Mouse (Mus musculus) CH12F3 (cell line): ENCODE results near the gene Gcnt1.

Source experiments
- in situ Hi-C: fragments of 300-500 bp; cut with MboI; formaldehyde crosslinking; loops from 2 replicates; pipeline ENCODE4 v1.14.3; 2020; ENCODE audit warnings: low sequenced_read_pairs

The Gcnt1 gene

DNA sequence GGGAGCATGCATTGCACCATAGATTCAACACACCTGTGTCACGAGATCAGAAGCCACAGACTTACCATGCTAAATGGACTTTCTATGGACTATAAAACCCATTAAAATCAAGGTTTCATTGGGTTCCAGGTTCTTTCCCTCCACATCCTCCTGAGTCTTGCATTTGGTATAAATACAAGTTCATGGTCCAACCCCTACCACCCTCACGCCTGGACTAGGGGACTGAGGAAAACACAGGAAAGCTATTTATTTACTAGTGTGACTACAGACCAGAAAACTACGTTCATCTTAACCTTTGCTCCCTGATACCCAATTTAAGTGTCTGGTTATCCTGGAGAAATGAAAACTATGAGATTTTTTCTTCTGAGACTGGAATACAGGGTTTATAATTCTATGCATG is at the start of gene Gcnt1:
Gene Gcnt1 (minus strand): TSS at position 144 of the 400 bp plus-strand sequence.
- in situ Hi-C loops, result loop anchor here (25.0 kb wide), 1 partner anchor 235 kb away; no protein-coding TSS in a partner anchor

DNA sequence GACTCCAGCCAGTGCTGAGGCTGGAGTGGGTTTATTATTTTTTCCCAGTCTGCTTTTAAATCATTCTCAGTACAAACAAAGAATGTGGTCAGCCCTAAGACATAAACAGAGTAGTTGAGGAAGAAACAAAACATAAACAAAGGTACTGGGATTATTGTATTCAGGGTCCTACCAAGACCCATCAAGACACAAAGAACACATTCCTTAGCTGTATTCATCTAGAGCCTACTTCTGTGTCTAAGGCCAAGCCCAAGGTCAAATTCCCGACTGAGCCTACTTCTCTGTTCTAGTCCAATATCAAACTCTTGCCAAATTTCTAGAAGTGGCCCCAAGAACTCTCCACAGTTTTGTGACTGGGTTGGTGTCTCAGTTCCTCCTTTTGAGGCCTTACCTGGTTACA is 45.2 kb upstream of the Gcnt1 start:
- in situ Hi-C loops, result no loop called here

DNA sequence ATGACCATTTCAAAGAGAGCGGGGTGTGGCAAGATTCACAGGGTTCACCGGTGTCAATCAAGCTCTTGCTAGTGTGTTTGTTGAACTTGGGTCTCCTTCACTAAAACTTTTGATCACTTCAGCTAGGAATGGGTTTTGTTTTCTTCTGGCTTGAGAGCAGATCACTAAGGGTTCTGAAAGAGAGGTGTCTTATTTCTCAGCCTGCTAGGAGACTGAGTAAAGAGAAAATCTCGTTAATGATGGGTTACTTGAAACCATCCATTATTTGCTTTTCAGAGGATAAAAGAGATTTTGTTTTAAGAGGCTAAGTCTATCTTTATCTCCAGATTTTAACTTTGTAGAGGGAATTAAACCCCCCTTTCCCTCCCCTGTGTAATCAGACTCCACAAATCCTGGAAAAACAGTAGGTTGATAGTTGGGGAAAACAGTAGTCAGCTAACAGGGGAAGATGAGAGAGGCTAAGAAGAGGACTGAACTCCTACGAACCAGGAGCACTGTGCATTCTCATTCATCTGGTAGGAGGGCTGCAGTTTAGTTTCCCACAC is 40.3 kb upstream of the Gcnt1 start:
- in situ Hi-C loops, result no loop called here

DNA sequence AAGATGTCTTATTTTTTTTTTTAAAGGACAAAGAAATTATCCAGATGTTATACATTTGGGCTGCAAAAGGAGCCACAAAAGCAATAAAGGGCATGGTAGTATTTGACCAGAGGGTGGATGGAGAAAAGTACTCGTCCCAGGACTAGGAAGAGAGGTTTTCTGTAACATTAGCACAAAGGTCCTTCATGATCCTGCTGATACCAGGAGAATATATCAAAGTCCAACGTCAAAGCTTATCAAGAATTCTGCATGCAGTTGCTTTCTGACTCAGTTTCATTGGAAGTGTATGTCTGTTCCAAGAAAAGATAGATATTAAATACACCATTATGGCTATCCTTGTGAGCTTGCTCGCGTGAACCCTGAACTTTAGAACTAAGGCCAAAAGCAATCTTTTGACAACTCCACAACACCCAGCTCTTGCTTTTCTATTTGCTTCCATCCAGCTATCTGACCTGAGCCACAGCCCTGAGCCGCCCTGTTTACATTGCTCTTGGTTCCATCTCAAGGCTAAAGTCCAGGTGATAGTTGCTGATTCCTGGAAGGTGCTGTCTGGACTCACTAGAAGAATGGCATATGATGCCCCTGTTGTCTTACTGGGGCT is 37.9 kb upstream of the Gcnt1 start:
- in situ Hi-C loops, result no loop called here

DNA sequence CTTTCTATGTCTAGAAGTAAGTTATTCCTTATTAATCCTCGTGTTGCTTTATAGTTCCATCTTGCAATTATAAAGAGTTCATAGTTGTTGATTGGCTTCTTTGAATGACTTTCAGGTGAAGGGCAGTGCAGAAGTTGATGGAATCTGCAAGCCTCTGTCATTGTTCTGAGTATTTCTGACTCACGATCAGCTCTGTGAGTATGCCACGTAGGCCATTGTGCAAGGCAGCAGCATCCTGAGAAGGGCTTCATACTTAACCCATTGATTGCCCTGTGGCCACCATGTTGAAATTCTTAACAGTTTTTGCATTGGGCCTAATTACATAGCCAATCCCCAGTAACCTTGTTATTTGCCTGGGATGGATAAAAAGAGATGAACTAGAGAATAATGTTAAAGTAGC is 36.7 kb upstream of the Gcnt1 start:
- in situ Hi-C loops, result no loop called here

DNA sequence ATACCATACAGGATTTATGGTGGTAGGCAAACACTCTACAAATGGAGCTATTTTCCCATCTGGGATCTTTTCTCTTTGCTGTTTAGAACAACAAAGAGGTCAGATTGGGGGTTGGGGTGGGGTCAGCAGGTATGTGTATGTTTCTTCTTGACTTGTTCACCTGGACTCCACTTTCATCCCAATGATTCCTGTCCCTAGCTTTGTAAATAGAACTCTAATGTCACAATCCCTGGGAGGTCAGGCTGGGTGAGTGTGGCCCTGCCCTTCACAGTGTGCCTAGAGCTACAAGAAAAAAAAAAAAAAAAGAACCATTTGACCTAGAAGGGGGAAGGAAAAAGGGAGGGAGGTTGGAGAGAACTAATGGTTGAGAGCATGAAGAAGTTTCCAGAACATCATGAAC is 35.9 kb upstream of the Gcnt1 start:
- in situ Hi-C loops, result no loop called here

DNA sequence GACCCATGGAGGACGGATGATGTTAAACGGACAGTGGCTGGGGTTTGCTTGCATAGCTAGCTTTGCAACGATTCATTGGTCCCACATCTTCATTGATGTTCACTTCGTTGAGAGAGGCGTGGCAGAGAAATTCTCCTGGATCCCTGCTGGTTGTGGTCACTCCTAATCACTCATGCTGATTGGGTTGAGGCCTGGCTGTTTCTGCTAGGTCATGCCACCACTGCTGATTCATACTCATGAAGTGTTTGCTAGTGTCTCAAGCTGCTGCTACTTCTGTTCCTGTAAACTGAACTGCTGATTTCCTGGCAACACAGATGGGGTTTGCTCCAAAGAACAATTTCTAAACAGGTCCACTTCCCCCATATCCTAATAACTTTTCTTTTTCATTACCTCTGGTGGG is 34.2 kb upstream of the Gcnt1 start:
- in situ Hi-C loops, result no loop called here

DNA sequence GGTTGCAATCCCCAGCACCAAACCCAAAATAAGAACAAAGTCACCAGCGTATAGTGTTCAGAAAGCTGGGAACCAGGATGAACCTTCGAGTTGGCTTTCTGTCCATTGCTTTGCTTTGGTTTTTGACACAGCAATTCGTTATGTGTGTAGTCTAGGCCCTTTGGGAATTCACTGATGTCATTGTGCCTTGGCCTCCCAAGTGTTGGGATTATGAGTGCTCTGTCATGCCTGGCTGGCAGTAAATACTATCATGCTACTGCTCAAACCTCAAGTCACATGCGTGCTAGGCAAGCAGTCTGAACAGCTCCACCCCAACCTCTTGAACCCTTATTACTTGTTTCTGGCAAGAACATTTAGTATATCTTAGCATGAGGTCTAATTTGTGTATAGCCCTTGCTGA is 30.5 kb upstream of the Gcnt1 start:
- in situ Hi-C loops, result no loop called here

DNA sequence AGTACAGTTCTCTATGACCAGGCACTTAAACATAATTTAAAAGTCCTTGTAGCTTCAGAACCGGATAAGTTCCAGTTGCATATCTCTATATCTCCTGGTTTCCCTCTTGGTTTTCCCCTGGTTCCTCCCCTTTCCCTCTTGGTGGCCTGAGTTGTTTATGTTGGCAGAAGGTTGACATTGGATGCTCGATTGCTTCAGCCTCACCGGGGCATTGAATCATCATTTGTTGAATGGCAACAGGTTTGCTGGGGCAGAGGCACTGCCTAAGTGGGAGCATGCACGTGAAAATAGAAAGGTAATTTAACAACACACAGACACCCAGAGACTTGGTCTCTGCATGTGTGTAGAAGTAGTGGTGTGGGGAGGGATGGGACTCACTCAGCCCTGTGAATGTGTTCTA is 27.9 kb upstream of the Gcnt1 start:
- in situ Hi-C loops, result no loop called here

DNA sequence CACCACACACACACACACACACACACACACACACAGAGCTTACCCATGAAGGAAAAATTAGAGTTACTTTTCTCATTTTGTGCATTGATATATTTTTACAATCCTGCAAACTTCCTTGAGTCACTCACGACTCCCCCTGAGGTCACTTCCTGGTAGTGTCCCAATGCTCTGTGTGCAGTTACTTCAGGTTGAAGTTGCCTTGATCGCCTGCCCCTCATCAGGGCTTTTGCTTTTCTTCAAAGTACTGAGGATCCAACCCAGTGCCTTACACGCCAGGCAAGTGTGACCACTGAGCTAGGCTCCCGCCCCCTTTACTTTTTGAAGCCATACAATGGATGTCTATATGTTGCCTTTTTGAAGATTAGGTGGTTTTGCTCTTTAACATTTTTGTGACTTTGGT is 27.3 kb upstream of the Gcnt1 start:
- in situ Hi-C loops, result no loop called here

DNA sequence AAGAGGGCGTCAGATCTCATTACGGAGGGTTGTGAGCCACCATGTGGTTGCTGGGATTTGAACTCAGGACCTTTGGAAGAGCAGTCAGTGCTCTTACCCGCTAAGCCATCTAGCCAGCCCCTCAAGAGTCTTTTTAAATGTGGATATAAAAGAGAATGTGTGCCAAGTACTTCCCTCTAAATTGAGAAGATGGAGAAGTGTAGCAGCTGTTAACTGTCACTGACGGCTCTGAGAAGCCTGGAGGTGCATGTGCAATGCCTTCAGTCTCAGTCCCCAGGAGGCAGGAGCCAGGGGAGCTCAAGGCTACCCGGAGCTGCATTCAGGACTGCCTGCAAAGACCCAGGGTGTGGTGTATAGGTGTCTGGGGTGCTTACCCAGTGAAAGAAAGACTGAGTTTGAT is 25.3 kb upstream of the Gcnt1 start:
- in situ Hi-C loops, result no loop called here

DNA sequence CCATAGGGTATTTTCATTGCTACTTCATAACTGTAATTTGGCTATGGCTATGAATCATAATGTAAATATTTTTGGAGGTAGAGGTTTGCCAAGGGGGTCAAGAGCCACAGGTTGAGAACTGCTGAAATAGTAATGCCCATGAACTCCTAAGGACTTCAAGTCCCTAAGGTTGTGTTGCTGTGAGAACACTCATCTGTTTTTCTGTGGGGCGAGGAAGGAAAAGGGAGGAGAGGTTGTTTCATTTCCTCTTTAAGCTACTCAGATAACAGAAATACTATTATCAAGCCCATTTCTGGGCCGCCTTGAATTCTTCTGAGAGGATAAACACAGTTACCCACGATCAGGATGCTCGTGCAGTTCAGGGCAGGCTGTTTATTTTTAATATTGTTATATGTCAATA is 24.2 kb upstream of the Gcnt1 start:
- in situ Hi-C loops, result no loop called here

DNA sequence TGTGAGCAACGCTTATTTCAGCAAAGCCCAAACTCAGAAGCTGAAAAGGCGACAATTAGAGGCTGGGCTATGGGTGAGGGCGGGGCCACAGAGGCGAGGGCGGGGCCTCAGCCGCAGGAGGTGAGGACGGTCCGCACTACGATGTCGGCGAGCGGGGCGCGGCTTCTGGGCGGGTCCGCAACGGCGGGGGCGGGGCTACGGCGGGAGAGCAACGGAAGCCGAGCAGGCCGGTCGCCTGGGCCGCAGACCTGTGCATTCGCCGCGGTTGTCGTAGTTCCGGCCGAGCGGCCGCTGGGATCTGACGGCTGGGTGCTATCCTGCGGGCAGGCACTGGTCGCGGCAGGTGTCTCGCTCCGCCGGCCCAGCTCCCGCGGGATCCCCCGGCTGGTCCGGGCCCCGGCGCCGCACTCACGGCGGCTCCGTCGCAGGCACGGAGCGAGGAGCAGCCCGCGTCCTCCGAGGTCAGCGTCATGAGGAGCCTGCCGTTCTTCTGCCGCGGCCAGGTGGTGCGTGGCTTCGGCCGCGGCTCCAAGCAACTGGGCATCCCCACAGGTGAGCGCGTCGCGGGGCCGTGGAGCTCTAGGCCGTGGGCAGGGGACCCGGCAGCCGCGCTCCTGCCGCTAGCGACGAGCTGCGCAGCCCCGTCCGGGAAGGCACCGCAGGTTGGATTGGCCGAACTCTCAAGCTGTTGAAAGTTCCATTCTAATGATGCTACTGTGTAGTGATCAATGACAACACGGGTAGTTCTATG is 21.4 kb upstream of the Gcnt1 start, which contains the start of gene Rfk:
Gene Rfk (plus strand): TSS at position 203 of the 751 bp plus-strand sequence.
- in situ Hi-C loops, result no loop called here

DNA sequence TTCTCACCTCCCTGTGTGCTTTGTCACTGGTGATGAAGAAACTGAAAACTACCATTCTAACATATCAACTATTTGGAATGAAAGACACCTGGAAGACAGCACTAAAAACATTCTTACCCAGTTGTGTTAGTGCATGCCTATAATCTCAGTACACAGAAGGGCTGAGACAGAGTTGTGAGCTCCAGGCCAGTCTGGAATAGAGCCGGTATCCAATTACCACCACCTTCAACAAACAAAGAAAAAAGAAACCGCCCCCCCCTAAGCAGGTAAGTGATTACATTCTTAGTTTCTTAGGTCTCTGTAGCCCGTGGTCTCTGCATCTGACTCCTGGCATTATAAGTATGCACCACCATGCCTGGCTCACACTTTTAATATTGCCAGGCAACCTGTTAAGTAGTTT is 20.2 kb upstream of the Gcnt1 start:
- in situ Hi-C loops, result no loop called here

DNA sequence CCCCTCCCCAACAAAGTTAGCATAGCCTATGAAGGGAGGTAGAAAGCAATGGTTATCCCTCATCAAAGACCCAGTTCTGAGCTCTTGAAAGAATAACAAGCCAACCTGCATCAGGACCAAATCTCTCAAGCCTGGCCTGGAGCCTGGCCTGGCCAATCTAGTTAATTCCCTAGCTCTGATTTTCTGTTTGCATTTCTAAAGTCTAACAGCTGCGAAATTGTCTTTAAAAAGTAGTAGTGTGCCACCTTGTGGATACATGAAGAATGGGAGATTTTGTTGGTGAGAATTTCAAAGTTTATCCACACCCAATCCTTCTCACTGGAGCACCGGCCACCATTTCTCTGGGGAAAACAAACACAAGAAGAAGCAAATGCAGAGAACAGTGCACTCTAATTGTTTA is 15.8 kb upstream of the Gcnt1 start:
- in situ Hi-C loops, result no loop called here

DNA sequence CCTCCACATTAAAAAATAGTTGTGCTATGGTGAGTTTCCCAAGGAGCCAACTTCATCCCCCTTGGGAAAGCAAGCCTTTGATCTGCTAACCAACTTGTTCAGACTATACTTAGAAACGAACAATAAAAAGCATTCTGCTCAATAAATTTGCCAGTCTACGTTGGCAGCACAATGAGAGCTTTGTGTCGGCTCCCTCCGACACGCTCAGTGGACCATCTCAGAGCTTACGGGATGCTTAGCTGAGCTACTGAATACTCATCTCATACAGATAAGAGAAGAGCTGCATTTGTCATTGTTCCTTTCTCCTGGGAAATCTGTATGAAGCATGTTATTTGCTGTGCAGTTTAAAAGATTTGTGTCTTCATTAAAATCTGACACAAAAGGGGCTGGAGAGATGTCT is 13.8 kb upstream of the Gcnt1 start:
- in situ Hi-C loops, result no loop called here

DNA sequence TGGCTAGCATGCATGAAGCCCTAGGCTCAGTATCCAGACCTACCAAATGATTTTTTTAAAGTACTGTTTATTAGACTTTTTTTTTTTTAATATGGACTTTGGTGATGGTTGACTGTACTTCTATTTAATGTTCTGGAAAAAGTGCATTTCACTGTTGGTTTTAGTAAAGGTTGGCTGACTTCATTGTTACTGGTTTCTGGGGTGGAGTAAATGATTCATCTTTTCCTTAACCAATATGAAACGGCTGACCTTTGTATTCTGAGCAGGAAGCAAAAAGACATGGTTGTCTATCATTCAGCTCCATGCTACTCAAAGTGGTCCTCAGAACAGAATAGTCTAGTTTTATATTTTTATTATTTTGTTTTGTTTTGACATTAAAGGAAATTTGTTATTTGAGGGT is 12.8 kb upstream of the Gcnt1 start:
- in situ Hi-C loops, result no loop called here

DNA sequence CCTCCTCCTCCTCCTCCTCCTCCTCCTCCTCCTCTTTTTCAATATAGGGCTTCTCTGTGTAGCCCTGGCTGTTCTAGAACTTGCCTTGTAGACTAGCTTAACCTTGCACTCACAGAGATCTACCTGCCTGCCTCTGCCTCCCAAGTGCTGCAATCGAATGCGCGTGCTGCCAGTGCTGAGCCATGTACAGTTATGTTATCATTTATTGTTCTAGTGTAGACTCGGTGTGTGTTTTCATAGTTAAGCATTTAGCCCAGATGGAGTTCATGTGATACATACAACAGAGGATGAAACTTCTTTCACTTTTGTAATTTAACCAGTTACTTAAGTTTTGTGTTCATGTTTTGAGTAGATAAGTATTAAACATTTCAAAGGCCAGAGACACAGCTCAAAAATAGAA is 12.4 kb upstream of the Gcnt1 start:
- in situ Hi-C loops, result no loop called here

DNA sequence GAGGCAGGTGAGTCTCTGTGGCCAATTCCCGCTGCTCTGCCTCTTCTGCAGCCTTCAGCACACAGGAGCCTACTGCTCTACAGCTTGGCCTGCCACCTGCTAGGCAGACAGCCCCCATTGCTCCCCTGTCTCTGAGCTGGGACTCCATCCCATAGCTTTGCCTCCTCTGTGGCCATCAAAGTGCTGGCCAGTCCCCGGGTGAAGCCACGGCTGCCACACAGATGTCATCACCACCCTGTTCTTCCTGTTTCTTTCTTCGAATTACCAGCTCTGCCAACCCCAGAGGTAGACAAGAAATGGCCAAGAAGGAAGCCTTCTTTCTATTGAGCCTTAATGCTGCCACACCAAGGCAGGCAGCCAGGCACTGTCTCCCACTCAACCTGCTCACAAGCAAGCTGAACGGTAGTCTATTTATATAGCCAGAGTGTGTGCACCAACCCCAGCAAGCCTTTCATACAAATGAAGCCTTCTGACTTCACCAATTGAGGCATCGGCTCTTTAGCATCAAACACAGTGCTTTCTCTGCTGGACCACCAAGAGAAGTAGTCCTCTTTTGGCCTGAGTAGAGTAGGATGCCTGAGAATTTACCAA is 10.3 kb upstream of the Gcnt1 start:
- in situ Hi-C loops, result no loop called here

DNA sequence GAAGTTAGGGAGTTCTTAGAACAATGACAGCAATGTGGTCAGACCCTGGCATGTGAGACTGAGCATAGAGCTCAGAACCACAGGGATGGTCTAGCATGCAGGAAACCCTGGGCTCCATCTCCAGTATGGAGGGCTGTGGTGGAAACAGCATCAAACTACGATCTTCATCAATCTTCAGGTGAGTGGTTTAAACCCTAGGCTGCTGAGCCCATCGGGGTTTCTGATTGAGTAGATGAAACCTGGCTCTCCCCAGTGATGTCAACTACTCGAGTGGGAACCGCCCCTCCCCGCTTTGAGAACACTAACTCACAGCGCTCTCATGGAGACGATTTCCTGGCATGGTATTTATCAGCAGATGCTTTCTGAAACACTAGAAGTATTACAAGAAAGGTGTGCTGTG is 7.9 kb upstream of the Gcnt1 start:
- in situ Hi-C loops, result no loop called here

DNA sequence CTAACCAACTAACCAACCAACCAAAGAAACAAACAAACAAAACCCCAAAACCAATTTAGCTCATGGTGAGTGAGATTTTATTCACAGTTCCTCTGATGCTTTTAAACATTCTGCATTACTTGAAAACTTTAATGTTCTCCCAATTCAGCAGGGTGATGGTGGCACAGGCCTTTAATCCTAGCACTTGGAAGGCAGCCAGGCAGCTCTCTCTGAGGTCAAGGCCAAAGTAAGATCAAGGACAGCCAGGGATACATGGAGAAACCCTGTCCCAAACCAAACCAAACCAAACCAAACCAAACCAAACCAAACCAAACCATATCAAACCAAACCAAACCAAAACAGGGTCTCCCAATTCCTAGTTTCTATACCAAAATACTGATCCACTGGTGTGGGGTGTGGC is 6.2 kb upstream of the Gcnt1 start:
- in situ Hi-C loops, result no loop called here

DNA sequence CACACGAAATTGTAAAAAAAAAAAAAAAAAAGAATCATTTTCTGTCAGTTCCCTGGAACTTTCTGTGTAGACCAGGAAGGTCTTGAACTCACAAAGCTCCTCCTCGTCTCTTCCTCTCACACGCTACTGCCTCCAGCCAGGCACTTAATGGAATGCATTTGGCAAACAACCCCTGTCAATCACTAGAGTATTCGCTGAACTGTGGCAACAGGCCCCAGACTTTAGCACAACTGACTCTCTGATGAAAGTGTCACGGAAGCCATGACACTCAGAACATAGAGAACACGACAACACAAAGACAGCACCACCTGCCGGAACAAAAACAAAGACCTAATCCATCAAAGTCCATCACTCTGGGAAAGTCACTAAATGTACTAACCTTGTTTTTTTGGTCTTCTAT is 3.1 kb downstream of the Gcnt1 start:
- in situ Hi-C loops, result loop anchor here (25.0 kb wide), 1 partner anchor 232 kb away; no protein-coding TSS in a partner anchor
